In the genomic region with DNA sequence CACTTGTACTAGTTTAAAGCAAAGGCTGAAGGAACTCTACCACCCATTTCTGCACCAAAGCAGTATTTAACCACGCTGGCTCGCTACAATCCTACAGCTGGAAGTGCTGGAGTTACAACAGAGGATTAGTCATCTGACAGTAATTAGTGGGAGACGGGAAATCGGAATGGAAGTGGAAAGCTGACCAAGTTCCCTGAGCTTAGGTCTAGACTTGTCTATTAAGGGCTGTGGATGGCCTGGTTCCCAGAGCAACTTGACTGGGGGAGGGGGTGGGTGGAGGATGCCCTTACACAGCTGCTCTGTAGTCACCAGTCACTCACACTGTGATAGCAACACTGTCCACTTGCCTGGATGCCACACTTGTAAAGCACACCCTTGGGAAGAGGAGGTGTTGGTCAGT, we compare ENCODE assay signal across 12 mouse cellular contexts. TPM values are rescaled to one million over a fixed set of nuclear protein-coding genes. Genes with fewer than 3 reads are reported as not detected.
DNase-seq lines count a peak whose midpoint lies in the region; ATAC-seq lines count a peak whose summit lies in the region.
"Had no signal": no experiment of that assay in that cellular context is flagged by ENCODE, and none has a peak within 500 bp of the region (broad histone marks: within the 10 kb centered on the region; RNA-seq: fewer than 3 reads in every experiment).

No protein-coding gene starts in this region.

- WGBS in intestine, embryonic 16.5 days = 42% methylated on average over 4 of the region's 4 CpGs
- 50% methylated on average over 4 of the region's 4 CpGs for WGBS in intestine, embryonic 15.5 days
- WGBS in embryonic facial prominence, embryonic 13.5 days = 7% methylated on average over 4 of the region's 4 CpGs
- WGBS in liver, embryonic 12.5 days (ENCODE audit: insufficient replicate concordance) = 78% methylated on average over 4 of the region's 4 CpGs

- H3K9me3 ChIP-seq in intestine, embryonic 16.5 days (ENCODE audit: control insufficient read depth, low read length) = no peaks in the 10 kb centered on the region
- no peaks in the 10 kb centered on the region for H3K9me3 ChIP-seq in intestine, embryonic 15.5 days
- H3K9me3 ChIP-seq in embryonic facial prominence, embryonic 13.5 days = no peaks in the 10 kb centered on the region
- H3K9me3 ChIP-seq in liver, embryonic 12.5 days (replicated peaks) = no peaks in the 10 kb centered on the region

- no peaks in the 10 kb centered on the region for H3K36me3 ChIP-seq in intestine, embryonic 16.5 days (ENCODE audit: control insufficient read depth, insufficient read depth, low read length)
- H3K36me3 ChIP-seq in intestine, embryonic 15.5 days = no peaks in the 10 kb centered on the region
- H3K36me3 ChIP-seq in embryonic facial prominence, embryonic 13.5 days = peaks cover 3% of the 10 kb centered on the region; the same call in 1 of the 2 replicates
- H3K36me3 ChIP-seq in liver, embryonic 12.5 days = peaks cover 24% of the 10 kb centered on the region

- H3K4me1 ChIP-seq in intestine, embryonic 16.5 days (ENCODE audit: control insufficient read depth, insufficient read depth, low read length) = 0 out of 2 replicates have a peak, but pooled peaks cover 5% of the 10 kb centered on the region
- H3K4me1 ChIP-seq in intestine, embryonic 15.5 days (replicated peaks) = peaks cover 12% of the 10 kb centered on the region; the same call in 1 of the 2 replicates
- peaks cover 20% of the 10 kb centered on the region for H3K4me1 ChIP-seq in embryonic facial prominence, embryonic 13.5 days
- H3K4me1 ChIP-seq in liver, embryonic 12.5 days = peaks cover 37% of the 10 kb centered on the region

- no peak overlapping the region for H3K4me2 ChIP-seq in intestine, embryonic 16.5 days (ENCODE audit: low read depth, low read length)
- no peak overlapping the region for H3K4me2 ChIP-seq in intestine, embryonic 15.5 days (replicated peaks)
- peak overlapping the region; percentile 31 for H3K4me2 ChIP-seq in embryonic facial prominence, embryonic 13.5 days
- H3K4me2 ChIP-seq in liver, embryonic 12.5 days = no peak overlapping the region

- H3K27ac ChIP-seq in intestine, embryonic 16.5 days (ENCODE audit: low read length) = 0 out of 2 replicates have a peak overlapping the region, but pooled peaks have one; percentile 23
- H3K27ac ChIP-seq in intestine, embryonic 15.5 days = no peak overlapping the region
- H3K27ac ChIP-seq in embryonic facial prominence, embryonic 13.5 days = peak overlapping the region; percentile 66
- H3K27ac ChIP-seq in liver, embryonic 12.5 days = no peak overlapping the region
- H3K27ac ChIP-seq: liver, embryonic 14.5 days had no signal

- ATAC-seq in intestine, embryonic 16.5 days = no peak
- ATAC-seq in intestine, embryonic 15.5 days = no peak
- ATAC-seq in embryonic facial prominence, embryonic 13.5 days (ENCODE audit: insufficient number of reproducible peaks, insufficient read depth, low FRiP score, low TSS enrichment, low read depth) = no peak
- ATAC-seq in liver, embryonic 12.5 days = no peak

- no peak overlapping the region for H3K9ac ChIP-seq in intestine, embryonic 16.5 days (ENCODE audit: low read depth, low read length)
- no peak overlapping the region for H3K9ac ChIP-seq in intestine, embryonic 15.5 days
- H3K9ac ChIP-seq in embryonic facial prominence, embryonic 13.5 days = 0 out of 2 replicates have a peak overlapping the region, but pooled peaks have one; percentile 36
- no peak overlapping the region for H3K9ac ChIP-seq in liver, embryonic 12.5 days
- H3K9ac ChIP-seq: liver, embryonic 14.5 days had no signal

- no peak overlapping the region for H3K4me3 ChIP-seq in intestine, embryonic 16.5 days (ENCODE audit: low read length)
- no peak overlapping the region for H3K4me3 ChIP-seq in intestine, embryonic 15.5 days (replicated peaks)
- no peak overlapping the region for H3K4me3 ChIP-seq in embryonic facial prominence, embryonic 13.5 days
- H3K4me3 ChIP-seq in liver, embryonic 12.5 days = no peak overlapping the region

- peak; percentile 62 for DNase-seq in MN1 (ENCODE audit: low spot score)
- peak; percentile 7 to 28 for DNase-seq in kidney, postnatal 4 days
- no peak for DNase-seq in cerebellum, postnatal 4 days (ENCODE audit: low spot score in 2 of 2)
- no peak for DNase-seq in adrenal gland, adult 2 months
- DNase-seq: adrenal gland, adult 8-10 months; cerebellum, postnatal 25 days; thymus, postnatal 25 days had no signal

- H3K27me3 ChIP-seq in intestine, embryonic 16.5 days (replicated peaks; ENCODE audit: control insufficient read depth, insufficient read depth, low read length) = no peaks in the 10 kb centered on the region
- no peaks in the 10 kb centered on the region for H3K27me3 ChIP-seq in intestine, embryonic 15.5 days (replicated peaks)
- no peaks in the 10 kb centered on the region for H3K27me3 ChIP-seq in embryonic facial prominence, embryonic 13.5 days
- H3K27me3 ChIP-seq in liver, embryonic 12.5 days (replicated peaks) = no peaks in the 10 kb centered on the region

RNA-seq across cellular contexts. Expression of a gene that starts 3.6 kb away (rescaled TPM):
- 12.8 and 15.2 TPM in 2 replicates for polyA plus RNA-seq in intestine, embryonic 16.5 days (2015; fragmentation: Nextera tagmentation; extraction: Ambion mirVana)
- polyA plus RNA-seq in intestine, embryonic 15.5 days (2015; fragmentation: Nextera tagmentation; extraction: Ambion mirVana) = 13.4 and 14.8 TPM in 2 replicates
- 15.7 and 17.0 TPM in 2 replicates for polyA plus RNA-seq in embryonic facial prominence, embryonic 13.5 days (2015; fragmentation: Nextera tagmentation; extraction: Ambion mirVana)
- 10 to 100 TPM; 12.2 to 16.7 TPM for total RNA-seq in adrenal gland, adult 2 months (2021)
- polyA plus RNA-seq in adrenal gland, adult 2 months (2012; rRNA removed) = 0.52 and 0.68 TPM in 2 replicates
- 11.7 and 13.1 TPM in 2 replicates for polyA plus RNA-seq in liver, embryonic 12.5 days (2016; fragmentation: Nextera tagmentation; extraction: Ambion mirVana)

RNA-seq across cellular contexts. Expression of a gene that starts 3.7 kb away (rescaled TPM):
- 55.3 and 59.6 TPM in 2 replicates for polyA plus RNA-seq in intestine, embryonic 16.5 days (2015; fragmentation: Nextera tagmentation; extraction: Ambion mirVana)
- polyA plus RNA-seq in intestine, embryonic 15.5 days (2015; fragmentation: Nextera tagmentation; extraction: Ambion mirVana) = 54.4 and 69.0 TPM in 2 replicates
- 92.4 and 98.2 TPM in 2 replicates for polyA plus RNA-seq in embryonic facial prominence, embryonic 13.5 days (2015; fragmentation: Nextera tagmentation; extraction: Ambion mirVana)
- 10 to 100 TPM; 16.3 to 18.4 TPM for total RNA-seq in adrenal gland, adult 2 months (2021)
- polyA plus RNA-seq in adrenal gland, adult 2 months (2012; rRNA removed) = 0.94 and 1.0 TPM in 2 replicates
- 94.0 and 94.6 TPM in 2 replicates for polyA plus RNA-seq in liver, embryonic 12.5 days (2016; fragmentation: Nextera tagmentation; extraction: Ambion mirVana)

Comparison
In these comparisons a context has a peak if more than half of its experiments do, and no peak if none do; other contexts are left out.
1. H3K27ac ChIP-seq: peak in intestine, embryonic 16.5 days (single experiment) and embryonic facial prominence, embryonic 13.5 days (single experiment); none in intestine, embryonic 15.5 days (single experiment) and liver, embryonic 12.5 days (single experiment).
2. DNase-seq: peak in MN1 (single experiment) and kidney, postnatal 4 days (2 of 2); none in cerebellum, postnatal 4 days (0 of 2) and adrenal gland, adult 2 months (single experiment).
3. RNA of a gene that starts 3.7 kb away (polyA plus RNA-seq): 92.4 to 98.2 TPM in embryonic facial prominence, embryonic 13.5 days, 94.0 to 94.6 TPM in liver, embryonic 12.5 days, 54.4 to 69.0 TPM in intestine, embryonic 15.5 days and 55.3 to 59.6 TPM in intestine, embryonic 16.5 days; 0.94 to 1.0 TPM in adrenal gland, adult 2 months; every median in the first group is over 10 times any median in the second.